Mouse (Mus musculus) liver, embryonic 15.5 days (tissue): ENCODE measurements around the gene Ttc37. TPM values are rescaled to one million over a fixed set of nuclear protein-coding genes. Genes with fewer than 3 reads are reported as not detected.

Source experiments
- ATAC-seq: fragments of 200-750 bp; cut with Nextera tagmentation; 2 replicates; pipeline ENCODE4 v1.8.0; 2017; ENCODE audit warnings: moderate number of reproducible peaks, mild to moderate bottlenecking, moderate library complexity; ENCODE audit not compliant: insufficient read depth
- H3K27ac ChIP-seq: fragments of 300-500 bp; sonication (generic); replicated peaks from 2 replicates; pipeline ENCODE4 v1.5.1; 2015; ENCODE audit warnings: mild to moderate bottlenecking, inconsistent platforms
- H3K27me3 ChIP-seq: fragments of 300-500 bp; sonication (generic); 2 replicates; pipeline ENCODE4 v1.6.1; 2015; ENCODE audit warnings: mild to moderate bottlenecking, inconsistent platforms
- H3K36me3 ChIP-seq: fragments of 300-500 bp; sonication (generic); replicated peaks from 2 replicates; pipeline ENCODE4 v1.6.1; 2015; ENCODE audit warnings: moderate library complexity, mild to moderate bottlenecking, inconsistent platforms
- H3K4me1 ChIP-seq: fragments of 300-500 bp; sonication (generic); replicated peaks from 2 replicates; pipeline ENCODE4 v1.6.1; 2015; ENCODE audit warnings: inconsistent platforms
- H3K4me2 ChIP-seq: fragments of 300-500 bp; sonication (generic); 2 replicates; pipeline ENCODE4 v1.6.1; 2015; ENCODE audit warnings: moderate library complexity, mild to moderate bottlenecking, inconsistent platforms
- H3K4me3 ChIP-seq: fragments of 300-500 bp; sonication (generic); replicated peaks from 2 replicates; pipeline ENCODE4 v1.5.1; 2015; ENCODE audit warnings: mild to moderate bottlenecking, inconsistent platforms
- H3K9ac ChIP-seq: fragments of 300-500 bp; sonication (generic); 2 replicates; pipeline ENCODE4 v1.6.1; 2015; ENCODE audit warnings: moderate library complexity, mild to moderate bottlenecking, inconsistent platforms
- H3K9me3 ChIP-seq: fragments of 300-500 bp; sonication (generic); replicated peaks from 2 replicates; pipeline ENCODE4 v1.6.1; 2016; ENCODE audit warnings: inconsistent platforms
- WGBS: fragments of 180-500 bp; shearing (Covaris S2); methylation state at CpG from one replicate; pipeline ENCODE4 v1.1.7; 2015; ENCODE audit warnings: mixed read lengths; ENCODE audit not compliant: insufficient replicate concordance; 5-methylcytosine and 5-hydroxymethylcytosine counted together
- polyA plus RNA-seq: library from polyadenylated mRNA; unstranded; fragments of >200 nt; fragmentation: Nextera tagmentation; extraction: Ambion mirVana; gene quantifications from 2 replicates; pipeline ENCODE4 v1.2.1, GENCODE M21; 2015

The Ttc37 gene
- polyA plus RNA-seq, 1 experiment from 2014 or later = 4.4 TPM

DNA sequence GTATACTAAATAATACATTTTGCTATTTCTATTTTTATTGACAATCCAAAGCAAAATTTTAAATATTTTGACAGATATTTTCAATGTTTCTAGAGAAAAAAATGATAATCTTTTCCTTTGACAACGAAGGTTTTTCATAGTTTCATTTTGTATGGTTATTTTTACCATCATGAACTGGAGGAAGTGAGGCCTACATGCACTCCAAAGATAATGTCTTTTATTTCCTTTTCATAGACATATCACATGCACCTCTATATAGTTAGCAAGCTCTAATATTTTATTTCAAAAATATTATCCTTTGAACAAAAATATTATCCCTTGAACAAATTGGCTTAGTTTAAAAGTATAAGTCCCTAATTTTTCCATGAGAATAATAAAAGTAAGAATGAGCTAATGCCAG is 24.2 kb upstream of the Ttc37 start:
- H3K9ac ChIP-seq = no peak overlapping the region
- H3K4me2 ChIP-seq = no peak overlapping the region
- no peaks in the 10 kb centered on the region for H3K9me3 ChIP-seq
- 14% methylated on average over 1 of the region's 1 CpGs for WGBS
- H3K4me3 ChIP-seq = no peak overlapping the region
- H3K36me3 ChIP-seq = no peaks in the 10 kb centered on the region
- no peak overlapping the region for H3K27ac ChIP-seq
- no peak for ATAC-seq
- H3K4me1 ChIP-seq = no peaks in the 10 kb centered on the region
- no peaks in the 10 kb centered on the region for H3K27me3 ChIP-seq

DNA sequence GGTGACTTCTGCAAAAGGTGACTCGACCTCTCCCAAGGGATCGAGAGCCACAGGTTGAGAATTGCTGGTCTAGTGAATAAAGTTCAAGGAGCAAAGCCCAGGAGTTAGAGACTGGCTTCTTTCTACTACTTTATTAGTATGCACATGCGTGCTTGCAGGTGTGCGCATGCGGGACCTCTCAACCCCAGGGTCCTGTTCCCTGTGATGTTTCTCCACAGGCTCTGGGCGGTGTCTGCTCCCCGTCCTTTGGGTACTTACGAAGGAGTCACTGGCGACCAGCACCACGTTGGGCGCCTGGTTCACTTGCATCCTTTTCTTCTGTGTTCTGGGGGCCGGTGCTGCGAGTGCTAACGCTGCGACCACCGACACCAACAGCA is 430 bp upstream of the Ttc37 start:
- H3K27me3 ChIP-seq = no peaks in the 10 kb centered on the region
- 5% methylated on average over 16 of the region's 16 CpGs for WGBS
- H3K9ac ChIP-seq = peak overlapping the region; percentile 55
- peaks cover 18% of the 10 kb centered on the region for H3K4me1 ChIP-seq
- peak; percentile 76 for ATAC-seq
- H3K27ac ChIP-seq = peak overlapping the region; percentile 73
- H3K36me3 ChIP-seq = no peaks in the 10 kb centered on the region
- H3K9me3 ChIP-seq = no peaks in the 10 kb centered on the region
- peak overlapping the region; percentile 71 for H3K4me3 ChIP-seq
- H3K4me2 ChIP-seq = peak overlapping the region; percentile 80

GRCm38 (mm10) chr13:76101989-76102388 is 3.5 kb downstream of the Ttc37 start:
- H3K4me1 ChIP-seq = peaks cover 15% of the 10 kb centered on the region
- H3K4me3 ChIP-seq = no peak overlapping the region
- ATAC-seq = no peak
- no peak overlapping the region for H3K27ac ChIP-seq
- H3K9me3 ChIP-seq = no peaks in the 10 kb centered on the region
- H3K4me2 ChIP-seq = no peak overlapping the region
- H3K27me3 ChIP-seq = no peaks in the 10 kb centered on the region
- H3K9ac ChIP-seq = no peak overlapping the region
- 62% methylated on average over 2 of the region's 2 CpGs for WGBS
- H3K36me3 ChIP-seq = no peaks in the 10 kb centered on the region

DNA sequence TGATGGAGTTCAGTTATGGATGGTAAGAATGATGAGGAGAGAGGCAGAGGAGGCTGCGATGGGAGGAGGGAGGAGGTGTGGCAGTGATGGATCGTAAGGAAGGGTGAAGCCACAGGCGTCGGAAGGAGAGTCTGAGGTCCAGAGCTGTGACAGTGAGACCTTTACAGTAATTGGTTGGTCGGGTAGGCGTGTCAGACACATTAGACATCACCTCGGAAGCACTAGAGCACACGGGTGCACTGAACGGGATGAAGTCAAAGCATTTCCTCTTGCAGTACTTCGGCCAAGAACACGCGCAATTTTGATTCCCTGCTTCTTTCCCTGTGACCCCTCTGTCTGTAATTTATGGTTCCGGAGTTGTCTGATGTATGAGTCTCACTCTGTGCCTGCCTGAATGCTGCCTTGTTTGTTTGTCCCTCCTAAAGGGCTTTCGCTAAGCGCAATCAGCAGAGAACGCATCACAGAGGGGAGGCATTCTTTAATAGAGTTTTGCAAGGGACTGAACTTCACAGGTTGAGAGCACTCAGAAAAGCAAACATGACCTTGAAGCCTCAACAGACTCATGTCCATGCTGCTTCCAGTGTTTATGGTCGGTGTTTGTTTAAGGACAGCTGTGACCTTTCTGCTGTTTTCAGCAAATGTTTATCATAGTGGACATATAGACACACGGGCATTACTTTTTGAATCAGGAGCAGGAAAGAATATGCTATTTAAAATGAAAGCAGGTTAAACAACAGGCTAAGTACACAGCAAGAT is 10.7 kb downstream of the Ttc37 start:
- Histone ChIP-seq H3K9me3 (no peaks in the 10 kb centered on the region), H3K36me3 (peaks cover 20% of the 10 kb centered on the region), H3K4me2 (no peak overlapping the region), H3K4me1 (no peaks in the 10 kb centered on the region), H3K9ac (no peak overlapping the region), H3K4me3 (no peak overlapping the region), H3K27ac (no peak overlapping the region), H3K27me3 (no peaks in the 10 kb centered on the region)
- 79% methylated on average over 18 of the region's 18 CpGs for WGBS
- ATAC-seq = peak; percentile 60

GRCm38 (mm10) chr13:76128799-76129198 is 30.3 kb downstream of the Ttc37 start:
- no peak overlapping the region for H3K27ac ChIP-seq
- no peaks in the 10 kb centered on the region for H3K4me1 ChIP-seq
- H3K4me2 ChIP-seq = no peak overlapping the region
- H3K9me3 ChIP-seq = no peaks in the 10 kb centered on the region
- no peaks in the 10 kb centered on the region for H3K27me3 ChIP-seq
- H3K9ac ChIP-seq = no peak overlapping the region
- no peak for ATAC-seq
- H3K4me3 ChIP-seq = no peak overlapping the region
- H3K36me3 ChIP-seq = peaks cover 31% of the 10 kb centered on the region
- WGBS = 72% methylated on average over 4 of the region's 4 CpGs

DNA sequence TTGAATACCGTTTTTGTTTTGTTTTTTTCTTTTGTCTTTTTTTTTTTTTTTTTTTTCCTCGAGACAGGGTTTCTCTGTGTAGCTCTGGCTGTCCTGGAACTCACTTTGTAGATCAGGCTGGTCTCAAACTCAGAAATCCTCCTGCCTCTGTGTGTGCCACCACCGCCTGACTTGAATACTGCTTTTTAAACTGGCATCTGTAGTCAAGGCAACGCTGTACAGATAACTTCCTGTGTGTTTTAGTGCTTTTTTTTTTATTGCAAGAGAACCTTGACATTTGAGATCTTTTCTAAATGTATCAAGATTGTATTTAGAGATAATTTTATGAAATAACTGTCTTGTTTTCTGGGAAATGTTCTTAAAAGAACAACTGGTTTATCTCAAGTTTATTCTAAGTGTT is 33.9 kb downstream of the Ttc37 start:
- Histone ChIP-seq H3K36me3 (peaks cover 32% of the 10 kb centered on the region), H3K9me3 (no peaks in the 10 kb centered on the region), H3K4me3 (no peak overlapping the region), H3K4me1 (no peaks in the 10 kb centered on the region), H3K27me3 (no peaks in the 10 kb centered on the region), H3K4me2 (no peak overlapping the region), H3K27ac (no peak overlapping the region), H3K9ac (no peak overlapping the region)
- no peak for ATAC-seq
- WGBS = 71% methylated on average over 4 of the region's 4 CpGs

DNA sequence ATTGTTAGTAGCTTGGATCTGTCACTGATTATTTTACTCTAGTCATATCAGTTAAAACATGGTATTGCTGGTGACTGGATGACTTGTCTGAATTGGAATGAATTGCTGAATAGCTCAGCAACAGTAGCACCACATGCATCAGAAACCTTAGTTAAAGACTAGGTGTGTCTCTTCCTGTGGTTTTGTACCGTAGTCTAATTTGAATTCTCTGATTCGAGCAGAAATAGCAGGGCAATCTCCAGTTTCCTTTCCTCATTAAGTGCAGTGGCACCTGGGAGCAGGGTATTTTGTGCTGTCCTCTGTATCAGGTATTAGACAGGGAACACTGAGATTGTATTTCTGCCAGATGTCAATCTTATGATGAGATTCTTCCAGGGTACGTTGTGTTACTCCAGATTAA is 40.3 kb downstream of the Ttc37 start:
- no peaks in the 10 kb centered on the region for H3K27me3 ChIP-seq
- no peak overlapping the region for H3K9ac ChIP-seq
- H3K4me3 ChIP-seq = no peak overlapping the region
- H3K27ac ChIP-seq = no peak overlapping the region
- H3K4me2 ChIP-seq = no peak overlapping the region
- H3K9me3 ChIP-seq = no peaks in the 10 kb centered on the region
- WGBS = 60% methylated on average over 3 of the region's 3 CpGs
- no peak for ATAC-seq
- no peaks in the 10 kb centered on the region for H3K4me1 ChIP-seq
- peaks cover 27% of the 10 kb centered on the region; the same call in 1 of the 2 replicates for H3K36me3 ChIP-seq

DNA sequence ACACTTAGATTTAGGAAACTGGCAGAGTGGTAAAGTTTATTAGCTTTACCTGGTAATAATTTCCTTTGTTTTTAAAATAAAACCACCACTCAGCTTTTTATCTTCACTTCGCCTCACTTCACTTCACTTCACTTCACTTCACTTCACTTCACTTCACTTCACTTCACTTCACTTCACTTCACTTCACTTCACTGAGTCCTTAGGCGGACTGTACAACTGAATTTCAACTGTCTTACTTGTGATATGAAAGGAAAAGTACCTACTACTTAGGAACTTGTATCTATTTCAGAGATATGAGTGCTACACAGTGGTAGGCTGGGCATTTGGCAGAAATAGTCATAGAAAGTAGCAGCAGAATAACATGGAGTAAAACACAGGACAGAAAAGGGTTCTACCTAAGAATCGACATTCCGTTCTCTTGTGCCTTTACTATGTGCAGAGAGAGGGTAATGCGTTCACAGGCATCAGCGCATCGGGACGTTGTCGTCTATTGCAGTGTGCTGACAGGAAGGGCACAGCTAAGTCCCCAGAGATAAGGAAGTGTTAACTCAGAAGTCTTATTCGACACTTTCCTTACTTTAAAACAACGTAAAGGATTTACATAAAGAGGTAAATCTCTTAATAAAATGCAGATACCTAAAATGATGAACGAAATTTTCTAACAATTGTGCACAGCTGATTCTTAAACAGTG is 42.7 kb downstream of the Ttc37 start:
- Histone ChIP-seq H3K27ac (no peak overlapping the region), H3K36me3 (0 out of 2 replicates have a peak, but pooled peaks cover 20% of the 10 kb centered on the region), H3K27me3 (no peaks in the 10 kb centered on the region), H3K4me1 (no peaks in the 10 kb centered on the region), H3K9ac (no peak overlapping the region), H3K9me3 (no peaks in the 10 kb centered on the region), H3K4me3 (no peak overlapping the region), H3K4me2 (no peak overlapping the region)
- WGBS = 70% methylated on average over 12 of the region's 12 CpGs
- ATAC-seq = no peak

- Histone ChIP-seq H3K4me1 (no peaks in the 10 kb centered on the region), H3K27me3 (no peaks in the 10 kb centered on the region), H3K9ac (no peak overlapping the region), H3K36me3 (peaks cover 27% of the 10 kb centered on the region), H3K27ac (no peak overlapping the region), H3K9me3 (no peaks in the 10 kb centered on the region), H3K4me2 (no peak overlapping the region), H3K4me3 (no peak overlapping the region)
- WGBS = 75% methylated on average over 5 of the region's 5 CpGs
- ATAC-seq = no peak
Observed at GRCm38 (mm10) chr13:76150483-76150882, 51.9 kb downstream of the Ttc37 start.

GRCm38 (mm10) chr13:76157099-76157498 is 58.6 kb downstream of the Ttc37 start:
- ATAC-seq = no peak
- H3K36me3 ChIP-seq = peaks cover 38% of the 10 kb centered on the region
- no peaks in the 10 kb centered on the region for H3K9me3 ChIP-seq
- WGBS = 79% methylated on average over 3 of the region's 3 CpGs
- no peak overlapping the region for H3K4me3 ChIP-seq
- no peaks in the 10 kb centered on the region for H3K27me3 ChIP-seq
- no peak overlapping the region for H3K9ac ChIP-seq
- no peak overlapping the region for H3K4me2 ChIP-seq
- H3K27ac ChIP-seq = no peak overlapping the region
- H3K4me1 ChIP-seq = no peaks in the 10 kb centered on the region

GRCm38 (mm10) chr13:76157508-76157907 is 59.0 kb downstream of the Ttc37 start:
- Histone ChIP-seq H3K27ac (no peak overlapping the region), H3K36me3 (peaks cover 42% of the 10 kb centered on the region), H3K27me3 (no peaks in the 10 kb centered on the region), H3K4me1 (no peaks in the 10 kb centered on the region), H3K4me2 (no peak overlapping the region), H3K4me3 (no peak overlapping the region), H3K9me3 (no peaks in the 10 kb centered on the region), H3K9ac (no peak overlapping the region)
- ATAC-seq = no peak
- WGBS = 88% methylated on average over 1 of the region's 1 CpGs
